Mouse (Mus musculus) midbrain, postnatal 0 days (tissue): ENCODE measurements at regions not wholly inside any gene's neighbourhood (a gene's known extent, or its start where the extent isn't known, plus 50 kb on each side); places are given as distances from the start of the nearest gene placed in this dataset.

Source experiments
- ATAC-seq: fragments of 200-750 bp; cut with Nextera tagmentation; 2 replicates; pipeline ENCODE4 v1.8.0; 2017; ENCODE audit warnings: moderate number of reproducible peaks, mild to moderate bottlenecking, moderate TSS enrichment, moderate library complexity; ENCODE audit not compliant: low FRiP score
- DNase-seq: peaks from one replicate; pipeline ENCODE4 v3.0.0-alpha.2; 2015; ENCODE audit warnings: low spot score
- H3K27ac ChIP-seq: fragments of 300-500 bp; sonication (generic); 2 replicates; pipeline ENCODE4 v1.5.1; 2014; ENCODE audit warnings: low read depth, mild to moderate bottlenecking, low read length, mixed read lengths
- H3K27me3 ChIP-seq: fragments of 300-500 bp; sonication (generic); 2 replicates; pipeline ENCODE4 v1.6.1; 2014; ENCODE audit warnings: low read length, control low read depth, mixed read lengths; ENCODE audit not compliant: insufficient read depth
- H3K36me3 ChIP-seq: fragments of 300-500 bp; sonication (generic); 2 replicates; pipeline ENCODE4 v1.6.1; 2014; ENCODE audit warnings: low read length, control low read depth, mixed read lengths; ENCODE audit not compliant: insufficient read depth
- H3K4me1 ChIP-seq: fragments of 300-500 bp; sonication (generic); 2 replicates; pipeline ENCODE4 v1.6.1; 2014; ENCODE audit warnings: mild to moderate bottlenecking, control low read depth, antibody characterized with exemption, low read length, mixed read lengths; ENCODE audit not compliant: insufficient read depth
- H3K4me2 ChIP-seq: fragments of 300-500 bp; sonication (generic); 2 replicates; pipeline ENCODE4 v1.6.1; 2014; ENCODE audit warnings: low read depth, mild to moderate bottlenecking, low read length, mixed read lengths; ENCODE audit not compliant: poor library complexity, severe bottlenecking
- H3K4me3 ChIP-seq: fragments of 300-500 bp; sonication (generic); 2 replicates; pipeline ENCODE4 v1.5.1; 2014; ENCODE audit warnings: low read depth, mild to moderate bottlenecking, low read length, moderate library complexity
- H3K9ac ChIP-seq: fragments of 300-500 bp; sonication (generic); replicated peaks from 2 replicates; pipeline ENCODE4 v1.6.1; 2014; ENCODE audit warnings: mild to moderate bottlenecking, low read length, moderate library complexity, mixed read lengths; ENCODE audit not compliant: poor library complexity, severe bottlenecking
- H3K9me3 ChIP-seq: fragments of 300-500 bp; sonication (generic); 2 replicates; pipeline ENCODE4 v1.6.1; 2016; ENCODE audit warnings: low read length, control low read depth
- CTCF ChIP-seq: IDR thresholded peaks from 2 replicates; pipeline ENCODE4 v1.5.1; 2016; ENCODE audit warnings: antibody characterized with exemption, mild to moderate bottlenecking

DNA sequence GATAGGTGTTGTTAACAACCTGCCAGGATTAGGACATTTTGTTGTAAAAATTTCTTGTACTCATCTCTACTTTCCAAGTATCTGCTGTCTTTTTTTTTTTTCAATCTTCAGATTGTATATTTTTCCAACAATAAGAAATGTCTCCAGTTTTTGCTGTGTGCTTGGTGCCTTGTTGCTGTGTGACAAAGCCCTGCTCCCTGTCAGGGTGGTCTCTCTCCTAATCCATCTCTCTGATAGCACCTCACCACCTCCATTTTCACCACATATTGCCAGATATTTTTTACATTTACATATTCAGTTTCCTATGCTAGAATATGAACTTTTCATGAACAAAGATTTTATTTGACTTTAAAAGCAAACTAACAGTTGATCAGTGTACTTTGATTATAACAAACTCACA, 50.1 kb upstream of the Spred1 start:
- Histone ChIP-seq H3K4me1 (no peaks in the 10 kb centered on the region), H3K9ac (no peak overlapping the region), H3K9me3 (no peaks in the 10 kb centered on the region), H3K4me3 (no peak overlapping the region), H3K36me3 (no peaks in the 10 kb centered on the region), H3K27me3 (no peaks in the 10 kb centered on the region), H3K4me2 (no peak overlapping the region), H3K27ac (no peak overlapping the region)
- DNase-seq, result no peak
- TF ChIP-seq CTCF, result no peak
- no peak for ATAC-seq
